Mouse (Mus musculus): ENCODE results near the gene Btbd9. TPM values are rescaled to one million over a fixed set of nuclear protein-coding genes. Genes with fewer than 3 reads are reported as not detected.

Gene Btbd9
- polyA plus RNA-seq, 1 experiment: 11.7 TPM

- H3K27ac ChIP-seq (replicated peaks; ENCODE audit: low read depth, low read length): no peak overlapping the region
- no peaks in the 10 kb centered on the region for H3K4me1 ChIP-seq (ENCODE audit: control insufficient read depth, insufficient read depth, insufficient read length, low read length)
- no peak overlapping the region for H3K4me3 ChIP-seq (ENCODE audit: insufficient read depth, low read depth, low read length)
These were observed 94.9 kb downstream of the Btbd9 start for GRCm38 (mm10) chr17:30481341-30481740.

DNA sequence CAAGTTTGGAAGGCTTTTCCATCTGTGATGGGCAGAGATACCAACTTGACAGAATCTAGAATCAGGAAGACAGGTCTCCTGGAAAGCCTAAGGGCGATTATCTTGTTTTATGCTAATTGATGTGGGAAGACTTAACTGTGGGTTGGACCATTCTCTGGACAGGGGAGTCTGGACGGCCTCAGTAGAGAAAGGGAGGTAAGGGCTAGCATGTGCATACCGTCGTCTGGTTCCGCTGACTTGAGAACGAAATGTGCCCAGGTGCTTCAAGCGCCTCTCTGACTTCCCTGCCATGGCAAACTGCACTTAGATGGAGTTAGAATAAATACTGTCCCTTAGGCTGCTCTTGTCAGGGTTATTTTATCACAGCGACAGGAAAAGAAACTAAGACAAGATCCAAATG, 95.9 kb downstream of the Btbd9 start:
- H3K4me1 ChIP-seq (ENCODE audit: control insufficient read depth, insufficient read depth, insufficient read length, low read length): no peaks in the 10 kb centered on the region
- no peak overlapping the region for H3K4me3 ChIP-seq (ENCODE audit: insufficient read depth, low read depth, low read length)
- H3K27ac ChIP-seq (replicated peaks; ENCODE audit: low read depth, low read length): no peak overlapping the region

DNA sequence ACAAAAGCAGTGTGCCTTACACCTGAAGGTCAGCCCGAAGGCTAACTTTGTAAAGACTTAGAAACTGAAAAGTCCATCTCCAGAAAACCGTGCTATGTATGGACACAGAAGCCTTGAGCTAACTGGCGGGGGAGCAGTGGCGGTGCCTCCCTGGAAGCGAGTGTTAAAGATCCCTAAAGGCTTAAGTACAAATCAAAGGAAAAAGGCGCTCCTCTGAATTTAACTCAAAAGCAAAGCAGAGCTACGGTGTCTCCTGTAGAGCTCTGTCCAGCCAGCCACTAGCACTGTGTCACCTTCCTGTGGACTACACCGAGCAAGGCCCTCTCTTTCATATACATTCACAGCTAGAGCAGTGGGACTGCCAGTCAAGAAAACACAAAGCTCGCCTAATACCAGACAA, 98.1 kb downstream of the Btbd9 start:
- Histone ChIP-seq H3K27ac (replicated peaks; ENCODE audit: low read depth, low read length) (no peak overlapping the region), H3K4me1 (ENCODE audit: control insufficient read depth, insufficient read depth, insufficient read length, low read length) (no peaks in the 10 kb centered on the region), H3K4me3 (ENCODE audit: insufficient read depth, low read depth, low read length) (no peak overlapping the region)

DNA sequence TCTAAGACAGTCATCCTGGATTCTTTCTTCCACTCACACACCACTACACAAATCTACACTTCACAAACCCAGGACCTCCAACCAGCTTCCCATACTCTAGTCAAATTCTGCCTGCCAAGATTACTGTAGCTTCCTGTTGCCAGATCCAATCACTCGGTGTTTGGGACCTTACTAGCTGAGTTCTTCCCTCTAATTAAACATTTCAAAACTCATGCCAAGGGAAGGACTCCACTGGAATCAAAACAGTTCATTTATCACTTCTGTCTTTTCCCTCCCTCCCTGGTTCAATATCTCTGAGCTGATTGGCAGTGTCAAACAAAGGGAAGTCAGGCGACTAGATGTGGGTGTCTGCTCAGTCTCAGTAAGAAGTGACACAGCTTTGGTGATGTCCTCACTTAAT, 101.7 kb downstream of the Btbd9 start:
- H3K4me1 ChIP-seq (ENCODE audit: control insufficient read depth, insufficient read depth, insufficient read length, low read length): no peaks in the 10 kb centered on the region
- no peak overlapping the region for H3K27ac ChIP-seq (replicated peaks; ENCODE audit: low read depth, low read length)
- H3K4me3 ChIP-seq (ENCODE audit: insufficient read depth, low read depth, low read length): no peak overlapping the region

- Histone ChIP-seq H3K27ac (replicated peaks; ENCODE audit: low read depth, low read length) (no peak overlapping the region), H3K4me1 (ENCODE audit: control insufficient read depth, insufficient read depth, insufficient read length, low read length) (no peaks in the 10 kb centered on the region), H3K4me3 (ENCODE audit: insufficient read depth, low read depth, low read length) (no peak overlapping the region)
These were observed 103.5 kb downstream of the Btbd9 start for GRCm38 (mm10) chr17:30472776-30473175.

DNA sequence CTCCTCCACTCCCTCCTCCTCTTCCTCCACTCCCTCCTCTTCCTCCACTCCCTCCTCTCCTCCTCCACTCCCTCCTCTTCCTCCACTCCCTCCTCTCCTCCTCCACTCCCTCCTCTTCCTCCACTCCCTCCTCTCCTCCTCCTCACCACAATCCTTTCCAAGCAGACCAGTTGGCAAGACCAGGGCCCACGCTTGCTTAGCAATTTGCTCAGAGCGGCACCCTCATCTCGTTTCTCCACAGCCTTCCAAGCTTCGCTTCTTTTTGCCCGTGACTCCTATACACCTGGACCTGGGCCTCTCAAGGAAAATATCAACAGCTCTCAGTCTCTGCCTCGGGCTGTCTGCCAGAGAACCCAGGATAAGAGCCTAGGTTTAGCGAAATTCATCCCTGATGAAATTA, 104.8 kb downstream of the Btbd9 start:
- Histone ChIP-seq H3K4me1 (ENCODE audit: control insufficient read depth, insufficient read depth, insufficient read length, low read length) (no peaks in the 10 kb centered on the region), H3K4me3 (ENCODE audit: insufficient read depth, low read depth, low read length) (no peak overlapping the region), H3K27ac (replicated peaks; ENCODE audit: low read depth, low read length) (no peak overlapping the region)

- Histone ChIP-seq H3K4me3 (ENCODE audit: insufficient read depth, low read depth, low read length) (no peak overlapping the region), H3K4me1 (ENCODE audit: control insufficient read depth, insufficient read depth, insufficient read length, low read length) (no peaks in the 10 kb centered on the region), H3K27ac (replicated peaks; ENCODE audit: low read depth, low read length) (no peak overlapping the region)
These were observed 105.5 kb downstream of the Btbd9 start for GRCm38 (mm10) chr17:30470790-30471189.

- H3K27ac ChIP-seq (replicated peaks; ENCODE audit: low read depth, low read length): no peak overlapping the region
- no peaks in the 10 kb centered on the region for H3K4me1 ChIP-seq (ENCODE audit: control insufficient read depth, insufficient read depth, insufficient read length, low read length)
- no peak overlapping the region for H3K4me3 ChIP-seq (ENCODE audit: insufficient read depth, low read depth, low read length)
These were observed 106.0 kb downstream of the Btbd9 start for GRCm38 (mm10) chr17:30470286-30470685.

- Histone ChIP-seq H3K27ac (replicated peaks; ENCODE audit: low read depth, low read length) (no peak overlapping the region), H3K4me3 (ENCODE audit: insufficient read depth, low read depth, low read length) (no peak overlapping the region), H3K4me1 (ENCODE audit: control insufficient read depth, insufficient read depth, insufficient read length, low read length) (no peaks in the 10 kb centered on the region)
These were observed 106.7 kb downstream of the Btbd9 start for GRCm38 (mm10) chr17:30469511-30470076.

DNA sequence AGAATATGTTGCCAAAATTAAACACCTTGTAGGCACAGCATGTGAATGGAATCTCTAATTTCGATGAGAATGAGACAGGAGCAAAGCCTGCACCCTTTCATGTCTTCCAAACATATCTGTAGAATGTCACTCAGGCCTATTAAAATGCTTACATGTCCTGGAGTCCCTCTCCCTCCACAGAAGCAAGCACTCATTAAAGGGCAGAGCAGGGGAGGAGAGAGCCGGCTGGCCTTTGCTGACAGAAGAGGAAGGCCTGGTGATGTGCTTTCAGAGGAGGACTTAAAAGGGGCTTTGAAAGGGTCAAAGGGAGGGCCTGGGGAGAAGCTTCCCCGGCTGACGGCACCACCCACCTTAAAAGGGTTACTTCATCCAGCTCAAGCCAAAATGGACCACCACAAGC, 107.9 kb downstream of the Btbd9 start:
- no peaks in the 10 kb centered on the region for H3K4me1 ChIP-seq (ENCODE audit: control insufficient read depth, insufficient read depth, insufficient read length, low read length)
- no peak overlapping the region for H3K4me3 ChIP-seq (ENCODE audit: insufficient read depth, low read depth, low read length)
- H3K27ac ChIP-seq (replicated peaks; ENCODE audit: low read depth, low read length): no peak overlapping the region

DNA sequence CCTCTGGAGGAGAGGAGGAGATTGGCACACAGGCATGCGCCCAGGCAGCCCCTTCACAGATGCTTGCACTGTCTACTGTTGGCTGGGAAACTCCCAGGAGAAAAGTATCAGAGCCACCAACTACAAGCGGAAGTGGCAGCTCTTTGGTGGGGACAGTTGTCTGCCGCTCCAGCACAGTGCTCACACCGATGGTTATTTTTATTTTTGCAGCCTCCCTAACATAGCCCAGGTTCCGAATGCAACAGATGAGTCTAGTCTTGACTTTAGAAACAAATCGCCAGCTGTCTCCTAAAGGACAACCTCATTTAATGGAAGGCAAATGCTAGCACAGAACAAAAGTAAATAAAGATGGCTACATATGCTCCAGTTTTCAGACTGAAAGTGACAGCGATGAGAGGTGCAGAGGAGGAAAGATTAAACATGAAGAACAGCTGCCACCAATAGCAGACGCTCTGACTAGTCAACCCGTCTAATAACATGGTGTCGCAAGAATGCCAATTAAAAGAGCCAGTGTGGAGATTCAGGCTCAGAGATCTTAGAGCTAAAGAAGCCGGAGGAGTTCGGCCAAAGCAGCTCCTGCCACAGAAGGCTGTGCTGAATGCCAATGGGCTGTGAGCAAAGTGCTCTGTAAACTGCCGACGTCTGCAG, 108.6 kb downstream of the Btbd9 start:
- H3K27ac ChIP-seq (replicated peaks; ENCODE audit: low read depth, low read length): no peak overlapping the region
- no peaks in the 10 kb centered on the region for H3K4me1 ChIP-seq (ENCODE audit: control insufficient read depth, insufficient read depth, insufficient read length, low read length)
- H3K4me3 ChIP-seq (ENCODE audit: insufficient read depth, low read depth, low read length): no peak overlapping the region

DNA sequence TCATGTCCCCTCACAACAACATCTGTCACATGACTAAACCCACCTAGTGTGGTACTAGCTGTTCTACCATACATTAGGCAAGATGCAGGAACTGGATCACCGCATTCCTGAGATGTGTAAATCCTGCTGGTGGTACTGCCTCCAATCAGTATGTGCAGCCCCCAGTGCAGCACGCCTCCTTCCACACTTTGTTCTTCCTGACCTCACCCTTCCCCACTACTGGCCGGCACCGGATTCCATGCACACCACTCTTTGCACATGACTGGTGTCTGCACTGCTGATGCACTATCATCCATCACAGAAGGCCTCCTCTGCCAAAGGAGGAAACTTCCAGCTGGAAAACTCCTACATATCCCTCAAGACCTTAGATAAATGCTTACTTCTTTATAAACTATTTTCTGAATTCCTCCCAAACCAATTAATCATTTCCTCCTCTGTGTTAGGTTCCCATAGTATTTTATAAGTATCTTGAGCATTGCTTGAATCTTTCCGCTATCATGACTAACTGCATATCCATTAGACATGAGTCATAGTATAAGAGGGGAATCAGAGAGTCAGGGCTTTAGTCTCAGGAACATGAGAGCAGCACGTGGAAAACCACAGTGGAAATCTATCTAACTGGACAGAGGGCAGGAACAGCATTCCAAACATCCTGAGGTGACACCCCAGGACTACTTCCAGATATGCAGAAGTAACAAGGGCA, 111.1 kb downstream of the Btbd9 start:
- H3K4me3 ChIP-seq (ENCODE audit: insufficient read depth, low read depth, low read length): no peak overlapping the region
- no peak overlapping the region for H3K27ac ChIP-seq (replicated peaks; ENCODE audit: low read depth, low read length)
- no peaks in the 10 kb centered on the region for H3K4me1 ChIP-seq (ENCODE audit: control insufficient read depth, insufficient read depth, insufficient read length, low read length)

GRCm38 (mm10) chr17:30464240-30464745, 112.0 kb downstream of the Btbd9 start:
- Histone ChIP-seq H3K4me1 (ENCODE audit: control insufficient read depth, insufficient read depth, insufficient read length, low read length) (no peaks in the 10 kb centered on the region), H3K27ac (replicated peaks; ENCODE audit: low read depth, low read length) (no peak overlapping the region), H3K4me3 (ENCODE audit: insufficient read depth, low read depth, low read length) (no peak overlapping the region)

DNA sequence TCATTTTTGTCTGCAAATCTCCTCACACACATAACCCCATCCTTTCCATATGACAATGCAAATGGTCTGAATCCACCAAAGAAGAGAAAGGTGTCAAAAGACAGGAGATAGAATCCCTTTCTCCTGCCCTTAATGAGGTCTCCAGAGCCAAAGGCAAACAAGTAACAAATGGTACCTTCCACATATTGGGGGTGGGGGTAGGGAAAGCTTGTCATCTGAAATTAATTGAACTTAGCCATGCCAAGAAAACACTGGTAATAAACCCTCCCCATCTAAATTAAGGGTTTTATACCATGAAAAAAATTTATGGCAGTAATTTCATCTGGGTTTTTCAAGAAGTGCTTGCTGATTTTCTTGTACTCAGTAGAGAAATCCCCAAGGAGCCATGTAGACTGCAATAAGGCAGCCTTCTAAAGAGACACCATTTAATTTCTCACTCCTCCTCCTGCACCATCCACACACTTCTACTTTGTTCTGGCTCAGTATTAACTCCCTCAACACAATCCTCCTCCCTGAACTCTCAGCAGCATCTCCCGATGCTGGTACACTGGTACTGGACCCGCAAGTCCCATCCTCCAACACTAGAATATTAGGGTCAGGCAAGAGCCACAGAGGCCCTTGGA, 115.5 kb downstream of the Btbd9 start:
- Histone ChIP-seq H3K27ac (replicated peaks; ENCODE audit: low read depth, low read length) (no peak overlapping the region), H3K4me1 (ENCODE audit: control insufficient read depth, insufficient read depth, insufficient read length, low read length) (no peaks in the 10 kb centered on the region), H3K4me3 (ENCODE audit: insufficient read depth, low read depth, low read length) (no peak overlapping the region)

- Histone ChIP-seq H3K27ac (replicated peaks; ENCODE audit: low read depth, low read length) (no peak overlapping the region), H3K4me1 (ENCODE audit: control insufficient read depth, insufficient read depth, insufficient read length, low read length) (no peaks in the 10 kb centered on the region), H3K4me3 (ENCODE audit: insufficient read depth, low read depth, low read length) (no peak overlapping the region)
These were observed 116.6 kb downstream of the Btbd9 start for GRCm38 (mm10) chr17:30459706-30460105.
